Mouse (Mus musculus) ES-CJ7 (cell line): Measurements from ENCODE around the gene Dbx2.
A peak's percentile ranks its signal among the peaks of the same experiment; 100 is the strongest.

Experiments used
- DNase-seq: peaks from one replicate; pipeline ENCODE4 v3.0.0; 2011; ENCODE audit warnings: low read depth, low spot score

The Dbx2 gene

GRCm38 (mm10) chr15:95622797-95623196, 33.0 kb downstream of the Dbx2 start:
- DNase-seq: no peak

- DNase-seq: no peak
Observed at GRCm38 (mm10) chr15:95612600-95612999, 43.2 kb downstream of the Dbx2 start.

- no peak for DNase-seq
Observed at GRCm38 (mm10) chr15:95601179-95601578, 54.6 kb downstream of the Dbx2 start.

GRCm38 (mm10) chr15:95598630-95599029, 57.1 kb downstream of the Dbx2 start:
- peak; percentile 36 for DNase-seq

- peak; percentile 25 for DNase-seq
Observed at GRCm38 (mm10) chr15:95586906-95587305, 68.9 kb downstream of the Dbx2 start.

GRCm38 (mm10) chr15:95584891-95585290, 70.9 kb downstream of the Dbx2 start:
- DNase-seq: peak; percentile 58

- DNase-seq: peak; percentile 56
Observed at GRCm38 (mm10) chr15:95574661-95575060, 81.1 kb downstream of the Dbx2 start.
